Mouse (Mus musculus): ENCODE results near the gene Polg.

Polg gene

DNA sequence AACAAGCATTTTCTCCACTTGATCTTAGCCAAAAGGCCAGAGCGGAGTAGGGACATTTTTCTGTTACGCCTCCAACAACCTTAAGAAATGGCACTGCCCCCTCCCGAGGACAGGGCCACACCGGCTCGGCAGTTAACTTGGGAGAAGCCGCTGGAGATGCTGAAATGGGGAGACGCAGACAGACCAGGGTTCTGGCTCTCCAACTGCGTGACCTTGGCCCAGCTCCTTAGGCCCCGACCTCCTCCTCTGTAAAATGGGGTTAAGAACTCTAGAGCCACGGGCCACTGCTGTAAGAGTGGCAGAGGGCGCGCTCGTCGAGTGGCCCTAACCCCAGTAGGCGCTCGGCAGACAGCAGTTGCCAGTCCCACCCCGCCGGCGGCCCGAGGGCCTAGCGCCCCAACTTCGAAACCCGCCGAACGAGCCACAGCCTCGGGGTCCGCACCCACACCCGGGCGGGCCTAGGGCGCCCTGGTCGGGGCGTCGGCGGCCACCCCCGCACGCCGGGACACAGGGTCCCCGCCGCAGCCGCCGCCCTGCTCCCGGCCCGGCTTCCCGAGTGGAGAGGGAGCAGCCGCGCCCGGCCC, 609 bp downstream of the Polg start:
- peak; percentile 35 for DNase-seq (ENCODE audit: low read depth)

DNA sequence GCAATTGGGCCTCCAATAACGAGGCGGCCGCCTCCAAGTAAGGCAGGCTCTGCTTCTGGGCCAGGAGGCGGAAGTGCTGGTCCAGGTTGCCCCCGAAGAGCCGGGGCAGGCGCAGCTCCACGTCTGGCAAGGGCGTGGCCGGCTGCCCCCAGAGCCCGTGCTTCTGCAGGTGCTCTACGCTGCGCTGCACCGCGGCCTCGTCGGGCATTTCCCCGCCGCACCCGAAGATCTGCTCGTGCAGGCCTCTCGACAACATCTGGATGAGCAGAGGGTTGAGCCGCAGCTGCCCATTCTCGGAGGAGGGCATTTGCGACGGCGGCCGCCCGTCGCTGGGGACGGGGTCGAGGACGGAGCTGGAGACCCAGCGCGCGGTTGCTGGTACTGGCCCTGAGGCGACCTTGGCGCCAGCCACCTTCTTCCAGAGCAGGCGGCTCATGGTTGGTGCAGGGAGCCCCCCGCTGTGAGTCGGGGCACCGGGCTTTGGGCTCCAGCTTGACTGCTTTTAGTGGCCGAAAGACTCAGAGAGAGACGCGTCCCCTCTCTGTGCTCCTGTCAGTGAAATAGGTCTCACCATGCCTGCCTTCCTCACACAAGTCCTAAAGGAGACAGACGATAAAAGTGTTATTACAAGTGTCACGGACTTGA, 1.3 kb downstream of the Polg start:
- no peak for DNase-seq (ENCODE audit: low read depth)

DNA sequence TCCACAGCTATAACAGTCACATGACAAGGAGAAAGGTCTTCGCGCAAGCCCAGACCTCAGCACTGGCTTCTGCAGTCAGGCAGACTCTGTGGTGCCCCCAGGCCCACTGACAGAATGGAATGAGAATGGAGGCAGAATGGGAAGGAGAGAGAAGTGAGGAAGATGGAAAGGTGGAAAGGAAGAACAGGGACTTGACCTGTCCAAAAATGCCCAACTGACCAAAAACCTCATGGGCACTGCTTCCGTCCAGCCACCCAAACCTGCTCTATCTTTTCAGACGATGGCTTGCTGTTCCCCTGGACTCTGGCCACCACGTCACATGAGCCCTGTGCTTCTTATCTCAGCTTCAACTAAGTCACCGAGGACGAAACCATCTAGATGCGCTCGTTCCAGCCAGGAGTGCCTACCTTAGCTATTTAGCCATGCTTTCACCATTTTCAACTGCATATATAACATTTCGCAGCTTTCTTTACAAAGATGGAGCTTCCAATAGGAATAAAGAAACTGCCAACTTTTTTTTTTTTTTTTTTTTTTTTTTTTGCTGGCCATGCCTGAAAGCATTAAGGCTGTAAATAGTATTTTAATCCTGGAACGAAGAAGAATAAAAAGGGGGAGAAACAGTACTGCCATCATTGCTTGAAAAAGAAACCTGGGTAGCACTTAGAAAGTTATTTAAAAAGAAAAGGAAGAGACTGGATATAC, 2.6 kb downstream of the Polg start:
- no peak for DNase-seq (ENCODE audit: low read depth)

DNA sequence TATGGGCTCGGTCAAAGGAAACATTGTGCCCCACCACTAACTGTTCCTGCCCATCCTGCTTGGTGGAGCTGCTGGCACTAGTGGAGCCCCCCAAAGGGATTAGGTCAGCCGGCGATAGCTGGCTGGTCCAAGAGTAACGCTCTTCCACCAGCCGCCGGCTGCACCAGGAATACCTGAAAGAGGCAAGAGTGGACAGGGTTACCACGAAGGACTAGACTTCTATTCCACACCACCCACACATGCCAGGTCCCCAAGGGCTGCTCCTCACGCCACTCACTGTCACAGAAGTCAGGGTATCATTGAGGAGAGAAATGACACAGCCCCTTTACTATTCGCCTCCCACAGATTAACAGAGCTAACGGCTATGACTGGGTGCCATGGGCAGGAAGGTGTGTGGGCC, 4.4 kb downstream of the Polg start:
- DNase-seq (ENCODE audit: low read depth), result no peak

DNA sequence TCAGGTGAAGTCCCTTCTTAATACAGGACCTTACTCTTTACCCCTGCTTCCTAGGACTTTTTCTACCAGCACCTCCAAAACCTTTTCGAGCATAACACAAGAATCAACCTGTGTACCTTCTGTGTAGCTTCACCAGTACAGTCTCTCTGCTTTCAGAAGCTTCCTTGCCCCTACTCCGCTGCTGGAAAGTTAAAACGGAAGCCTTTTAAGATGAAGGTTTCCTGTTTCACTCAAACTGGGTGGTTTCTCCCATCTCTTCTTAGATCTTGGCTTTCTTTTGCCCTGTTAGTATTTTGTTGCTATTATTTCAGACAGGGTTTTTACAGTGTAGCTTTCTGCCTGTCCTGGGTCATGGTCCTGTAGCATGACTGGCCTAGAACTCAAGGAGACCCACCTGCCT, 18.7 kb downstream of the Polg start:
- DNase-seq (ENCODE audit: low read depth), result no peak

DNA sequence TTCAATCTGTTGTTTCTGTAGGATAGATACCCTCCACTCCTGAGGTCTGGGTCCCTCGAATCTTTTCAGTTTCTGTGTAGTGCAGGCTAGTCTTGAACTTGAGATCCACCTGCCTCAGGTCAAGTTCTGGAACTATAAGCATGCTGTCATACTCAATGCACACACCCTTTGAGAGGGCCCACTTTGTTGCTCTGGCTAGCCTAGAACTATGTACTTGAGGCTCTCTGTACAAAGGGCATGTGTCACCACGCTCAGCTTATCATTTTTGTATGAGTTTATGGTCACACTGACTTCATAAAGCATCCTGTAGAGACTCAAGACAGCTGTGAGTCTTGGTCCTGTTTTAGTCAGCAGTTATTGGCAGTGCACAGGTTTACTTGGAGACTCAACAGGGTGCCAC, 19.1 kb downstream of the Polg start:
- no peak for DNase-seq (ENCODE audit: low read depth)

DNA sequence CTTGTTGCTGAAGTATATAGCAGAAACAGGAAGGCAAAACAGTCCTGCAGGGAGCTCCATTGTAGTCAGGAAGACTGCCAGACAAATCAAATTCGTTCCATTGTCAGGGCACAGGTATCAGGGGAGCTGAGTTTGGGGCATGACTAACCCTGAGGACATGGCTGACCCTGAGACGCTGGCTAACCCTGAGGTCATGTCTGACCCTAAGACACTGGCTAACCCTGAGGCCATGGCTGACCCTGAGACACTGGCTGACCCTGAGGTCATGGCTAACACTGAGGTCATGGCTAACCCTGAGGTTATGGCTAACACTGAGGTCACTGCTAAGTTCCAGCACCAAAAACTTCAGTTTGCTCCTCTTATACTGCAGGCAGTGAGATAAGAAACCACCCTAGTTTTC, 26.1 kb downstream of the Polg start:
- no peak for DNase-seq (ENCODE audit: low read depth)

DNA sequence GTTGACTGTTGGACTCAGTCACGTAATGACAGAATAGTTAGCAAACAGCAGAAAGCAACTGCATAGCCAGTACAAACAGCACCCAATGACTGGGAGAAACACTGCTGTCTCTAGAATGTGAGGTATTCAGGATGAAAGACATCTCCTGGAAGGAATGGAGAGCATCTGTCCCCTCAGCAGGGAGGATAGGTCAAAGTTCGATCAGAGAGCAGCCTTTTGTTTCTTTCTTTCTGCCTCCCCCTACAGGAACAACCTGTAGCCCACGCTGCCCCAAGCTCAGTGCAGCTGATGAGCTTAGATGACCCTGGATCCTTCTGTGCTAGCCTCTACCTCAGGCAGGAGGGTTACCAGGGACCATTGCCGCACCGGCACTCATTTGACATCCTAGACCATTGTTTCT, 37.9 kb downstream of the Polg start:
- no peak for DNase-seq (ENCODE audit: low read depth)

DNA sequence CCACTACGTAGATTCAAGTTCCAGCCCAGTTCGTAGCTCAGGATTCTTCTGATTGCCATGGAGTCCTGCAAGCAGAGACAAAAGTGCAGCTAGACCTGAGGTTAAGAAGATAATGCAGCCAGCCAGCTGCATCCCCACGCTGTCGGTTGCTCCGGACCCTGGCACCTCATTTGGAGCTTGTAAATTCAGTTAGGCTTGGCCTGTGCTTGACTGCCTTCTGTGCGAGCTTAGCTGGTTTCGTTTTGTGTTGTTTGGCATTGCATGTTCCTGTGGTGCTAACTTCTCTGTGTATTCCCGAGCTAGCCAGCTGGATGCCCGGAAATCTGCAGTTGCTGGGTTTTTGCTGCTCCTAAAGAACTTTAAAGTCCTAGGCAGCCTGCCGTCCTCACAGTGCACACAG, 40.4 kb downstream of the Polg start:
- DNase-seq (ENCODE audit: low read depth), result no peak

DNA sequence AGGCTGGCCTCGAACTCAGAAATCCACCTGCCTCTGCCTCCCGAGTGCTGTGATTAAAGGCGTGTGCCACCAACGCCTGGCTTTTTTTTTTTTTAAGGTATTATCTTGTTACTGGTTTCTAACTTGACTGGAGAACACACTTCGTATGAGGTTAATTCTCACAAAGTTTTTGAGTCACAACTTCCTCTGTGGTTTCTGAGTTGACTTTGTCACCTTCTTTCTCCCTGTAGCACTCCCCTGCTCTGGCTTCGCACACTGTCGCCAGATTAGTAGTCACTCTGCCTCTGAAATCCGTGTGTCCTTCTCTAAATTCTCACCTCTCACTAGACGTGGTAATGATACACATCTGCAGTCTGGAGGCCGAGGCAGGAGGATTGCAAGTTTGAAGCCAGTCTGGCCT, 43.3 kb downstream of the Polg start:
- no peak for DNase-seq (ENCODE audit: low read depth)

DNA sequence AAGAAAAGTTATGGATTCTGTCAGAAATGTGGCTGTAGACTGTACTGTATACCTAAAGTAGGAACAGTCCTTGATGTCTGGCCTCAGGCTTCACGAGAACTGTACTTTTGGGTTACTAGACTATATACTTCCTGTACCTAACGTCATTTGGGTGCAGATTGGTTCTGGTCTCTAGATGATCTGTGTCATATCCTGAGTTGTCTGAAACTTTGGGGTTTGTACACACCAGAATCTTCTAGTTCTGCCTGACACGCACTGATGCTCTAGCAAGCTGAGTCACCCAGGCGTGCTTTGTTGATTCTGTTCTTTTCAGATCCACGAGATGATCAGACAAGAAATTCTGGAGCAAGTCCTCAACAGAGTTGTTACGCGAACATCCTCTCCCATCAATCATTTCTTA, 46.2 kb downstream of the Polg start:
- no peak for DNase-seq (ENCODE audit: low read depth)

DNA sequence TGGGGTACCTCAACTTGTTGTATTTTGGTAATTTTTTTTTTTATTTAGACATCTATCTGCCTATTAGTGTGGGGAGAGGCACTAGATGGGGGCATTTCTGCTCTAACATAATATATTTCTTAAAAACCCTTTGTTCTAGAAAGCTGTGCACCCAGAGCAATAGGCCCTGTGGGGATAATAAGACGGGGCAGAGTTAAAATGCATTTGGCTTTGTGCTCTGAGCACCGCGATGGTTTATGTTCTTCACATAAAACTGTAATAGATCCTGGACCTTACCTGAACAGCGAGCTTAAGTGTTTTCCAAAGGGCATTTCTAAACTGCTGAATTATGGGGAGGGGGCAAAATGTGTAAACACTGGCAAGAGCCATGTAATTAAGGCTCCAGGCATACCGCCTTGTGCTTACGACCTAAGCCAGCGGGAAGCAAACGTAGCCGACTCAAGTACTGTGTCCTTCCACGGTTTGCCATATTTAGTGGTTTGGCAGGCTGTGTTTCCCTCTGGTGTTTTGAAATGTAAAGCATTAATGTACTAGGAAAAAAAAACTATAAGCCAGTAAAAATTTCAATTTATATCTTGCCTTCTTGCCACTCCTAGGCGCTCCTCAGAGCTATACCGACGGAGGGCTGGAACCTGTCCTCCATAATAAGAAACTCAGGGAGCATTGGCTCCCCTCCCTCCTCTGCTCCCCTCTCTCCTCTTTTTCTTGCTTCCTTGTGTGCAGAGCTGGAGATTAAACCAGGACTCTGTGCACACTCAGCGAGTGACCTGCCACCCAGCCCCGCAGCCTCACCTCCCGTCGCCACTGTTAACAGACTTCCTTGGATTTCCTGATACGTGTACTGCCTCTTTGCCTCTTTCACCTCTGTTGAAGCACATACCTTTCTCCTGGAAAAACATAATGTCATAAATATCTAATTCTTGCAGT, 51.5 kb downstream of the Polg start:
- no peak for DNase-seq (ENCODE audit: low read depth)

DNA sequence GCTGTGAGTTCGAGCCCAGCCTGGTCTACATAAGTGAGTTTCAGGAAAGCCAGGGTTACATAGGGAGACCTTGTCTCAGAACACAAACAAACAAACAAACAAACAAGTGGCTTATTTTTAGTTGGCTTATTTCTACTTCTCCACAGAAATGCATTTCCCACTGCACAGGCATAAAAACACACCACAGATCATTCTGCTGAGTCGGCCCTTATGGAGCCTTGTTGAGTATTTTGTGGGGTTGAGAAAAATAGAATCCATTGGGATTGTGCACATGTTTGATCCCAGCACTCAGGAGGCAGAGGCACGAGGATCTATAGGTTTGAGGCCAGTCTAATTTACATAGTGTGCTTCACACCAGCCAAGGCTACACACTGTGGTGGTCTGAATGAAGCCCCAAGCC, 65.9 kb downstream of the Polg start:
- DNase-seq (ENCODE audit: low read depth), result no peak

DNA sequence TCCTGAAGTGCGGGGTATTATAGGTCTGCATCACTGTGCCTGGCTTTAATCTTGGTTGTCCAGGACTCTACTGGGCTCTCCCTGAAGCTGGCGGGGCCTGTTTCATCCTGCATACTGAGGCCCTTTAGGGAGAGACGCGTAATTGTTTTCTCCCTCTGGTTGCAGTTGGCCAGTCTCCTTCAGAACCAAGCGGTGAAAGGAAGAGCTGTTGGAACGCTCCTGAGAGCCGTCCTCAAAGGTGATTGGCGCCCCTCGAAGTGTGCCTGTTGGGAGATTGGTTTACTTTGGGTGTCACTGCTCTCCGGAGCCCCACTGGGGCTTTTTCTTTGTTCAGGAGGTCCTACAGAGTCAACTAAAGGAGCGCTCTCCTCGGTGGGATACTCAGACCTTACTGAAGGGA, 67.2 kb downstream of the Polg start:
- DNase-seq (ENCODE audit: low read depth), result no peak

DNA sequence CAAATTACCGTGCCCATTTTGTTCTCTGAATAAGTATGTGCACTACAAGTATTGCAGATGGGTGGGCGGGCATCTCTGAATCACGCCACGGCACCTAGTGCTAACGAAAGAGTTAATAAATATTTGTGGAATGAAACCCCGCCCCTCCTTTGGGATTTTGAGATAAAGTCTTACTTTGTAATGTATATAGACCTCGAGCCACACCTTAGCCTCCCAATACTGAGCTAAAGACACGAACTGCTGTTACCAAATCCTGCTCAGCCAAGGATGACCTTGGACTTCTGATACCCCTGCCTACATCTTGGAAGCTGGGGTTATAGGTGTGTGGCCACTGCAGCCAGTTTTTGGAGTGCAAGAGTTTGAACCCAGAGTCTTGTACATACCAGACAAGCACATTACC, 67.7 kb downstream of the Polg start:
- DNase-seq (ENCODE audit: low read depth), result no peak

DNA sequence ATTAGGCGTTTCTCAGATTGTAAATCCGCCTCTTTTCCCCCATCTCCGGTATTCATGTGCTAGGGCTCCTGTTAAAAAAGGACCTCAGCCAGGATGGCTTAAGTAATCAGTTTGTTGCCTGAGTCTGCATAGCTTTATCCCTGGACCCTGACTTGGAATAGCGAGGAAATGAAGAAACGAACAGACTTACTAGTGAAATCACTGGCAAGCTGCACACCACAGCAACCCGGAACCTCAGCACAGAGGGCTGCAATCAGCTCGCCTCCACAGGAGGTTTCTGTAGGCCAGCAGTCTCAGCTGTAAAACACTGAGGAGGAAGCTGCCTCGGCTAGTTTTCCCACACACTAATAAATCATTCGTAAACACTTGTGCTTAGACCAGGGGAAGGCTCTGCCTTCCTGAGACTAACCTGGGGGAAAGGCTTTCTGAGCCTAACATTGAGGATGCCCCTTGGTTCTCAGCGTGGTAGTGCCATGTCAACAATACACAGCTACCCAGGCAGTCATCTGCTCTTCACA, 68.7 kb downstream of the Polg start:
- no peak for DNase-seq (ENCODE audit: low read depth)

Measured in c-Kit-positive CD71-positive TER-119-negative erythroid progenitor cells, embryonic 14.5 days (primary cell).